Mouse (Mus musculus): Measurements from ENCODE around the gene Cnot10. TPM values are rescaled to one million over a fixed set of nuclear protein-coding genes. Genes with fewer than 3 reads are reported as not detected.

Cnot10 gene
- polyA plus RNA-seq, 1 experiment from 2014 or later: 22.5 TPM

- H3K36me3 ChIP-seq (ENCODE audit: control insufficient read depth, insufficient read depth): no peaks in the 10 kb centered on the region
- no peak for ATAC-seq
- no peaks in the 10 kb centered on the region for H3K27me3 ChIP-seq (replicated peaks; ENCODE audit: control insufficient read depth, insufficient read depth, low read length)
- no peak overlapping the region for H3K4me3 ChIP-seq (ENCODE audit: low read depth, low read length)
- no peak overlapping the region for H3K27ac ChIP-seq (ENCODE audit: low read depth, low read length)
- no peak overlapping the region for H3K4me2 ChIP-seq (replicated peaks; ENCODE audit: low read depth)
- 0 out of 2 replicates have a peak, but pooled peaks cover 5% of the 10 kb centered on the region for H3K4me1 ChIP-seq (replicated peaks; ENCODE audit: control insufficient read depth, insufficient read depth, low read length)
- H3K9me3 ChIP-seq (ENCODE audit: control insufficient read depth): no peaks in the 10 kb centered on the region
- no peak for TF ChIP-seq CTCF (IDR thresholded peaks at IDR 0.05; ENCODE audit: low read depth)
- 70% methylated on average over 1 of the region's 1 CpGs for WGBS
- H3K9ac ChIP-seq (ENCODE audit: low read depth, low read length): no peak overlapping the region
These were observed 32.0 kb upstream of the Cnot10 start for GRCm38 (mm10) chr9:114671946-114672345.

DNA sequence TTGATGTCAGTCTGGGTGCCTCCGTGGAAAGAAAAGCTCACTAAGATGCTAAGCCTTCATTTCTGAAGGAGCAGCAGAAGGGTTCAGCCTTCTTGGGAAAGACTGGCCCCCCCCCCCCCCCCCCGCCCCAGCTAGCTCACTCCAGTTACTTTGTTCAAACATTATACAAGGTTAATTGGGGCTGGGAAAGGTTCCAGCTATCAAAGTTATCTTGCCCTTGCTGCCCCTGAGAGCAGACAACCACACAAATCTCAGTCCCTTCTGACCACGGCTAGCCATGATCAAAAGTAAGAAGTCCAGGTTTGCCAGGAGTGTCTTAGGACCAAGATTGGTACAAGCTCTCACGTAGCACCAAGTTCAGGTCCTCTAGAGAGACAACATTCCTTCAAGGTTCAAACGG is 29.0 kb upstream of the Cnot10 start:
- H3K27ac ChIP-seq (ENCODE audit: low read depth, low read length): no peak overlapping the region
- ATAC-seq: no peak
- H3K36me3 ChIP-seq (ENCODE audit: control insufficient read depth, insufficient read depth): no peaks in the 10 kb centered on the region
- no peaks in the 10 kb centered on the region for H3K9me3 ChIP-seq (ENCODE audit: control insufficient read depth)
- no peak overlapping the region for H3K4me3 ChIP-seq (ENCODE audit: low read depth, low read length)
- 0 out of 2 replicates have a peak, but pooled peaks cover 5% of the 10 kb centered on the region for H3K4me1 ChIP-seq (replicated peaks; ENCODE audit: control insufficient read depth, insufficient read depth, low read length)
- no peak overlapping the region for H3K9ac ChIP-seq (ENCODE audit: low read depth, low read length)
- no peak overlapping the region for H3K4me2 ChIP-seq (replicated peaks; ENCODE audit: low read depth)
- 45% methylated on average over 4 of the region's 5 CpGs for WGBS
- H3K27me3 ChIP-seq (replicated peaks; ENCODE audit: control insufficient read depth, insufficient read depth, low read length): no peaks in the 10 kb centered on the region
- no peak for TF ChIP-seq CTCF (IDR thresholded peaks at IDR 0.05; ENCODE audit: low read depth)

DNA sequence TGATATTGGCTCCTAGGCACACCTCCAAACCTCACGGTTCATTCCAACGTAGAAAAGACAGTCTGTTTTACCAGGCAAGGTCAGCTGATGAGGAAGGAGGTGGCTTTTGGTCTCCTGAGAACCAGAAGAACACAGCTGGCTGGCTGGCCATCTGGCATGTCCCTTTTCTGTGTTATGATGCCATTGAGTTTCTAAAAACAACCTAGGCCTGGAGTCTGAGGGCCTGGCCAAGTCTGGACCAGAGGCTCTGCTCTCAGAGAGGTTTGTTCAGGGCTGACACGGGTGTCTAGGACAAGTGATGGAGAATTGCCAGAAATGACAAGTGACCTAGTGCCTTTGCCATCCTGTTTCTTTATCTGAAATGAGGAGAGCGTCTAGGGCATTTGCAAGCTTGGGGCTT is 28.1 kb upstream of the Cnot10 start:
- 77% methylated on average over 4 of the region's 4 CpGs for WGBS
- Histone ChIP-seq H3K4me2 (replicated peaks; ENCODE audit: low read depth) (no peak overlapping the region), H3K4me1 (replicated peaks; ENCODE audit: control insufficient read depth, insufficient read depth, low read length) (0 out of 2 replicates have a peak, but pooled peaks cover 1% of the 10 kb centered on the region), H3K36me3 (ENCODE audit: control insufficient read depth, insufficient read depth) (no peaks in the 10 kb centered on the region), H3K9ac (ENCODE audit: low read depth, low read length) (no peak overlapping the region), H3K4me3 (ENCODE audit: low read depth, low read length) (no peak overlapping the region), H3K9me3 (ENCODE audit: control insufficient read depth) (no peaks in the 10 kb centered on the region), H3K27me3 (replicated peaks; ENCODE audit: control insufficient read depth, insufficient read depth, low read length) (no peaks in the 10 kb centered on the region), H3K27ac (ENCODE audit: low read depth, low read length) (no peak overlapping the region)
- TF ChIP-seq CTCF (IDR thresholded peaks at IDR 0.05; ENCODE audit: low read depth): no peak
- ATAC-seq: no peak

- H3K27me3 ChIP-seq (replicated peaks; ENCODE audit: control insufficient read depth, insufficient read depth, low read length): no peaks in the 10 kb centered on the region
- H3K4me2 ChIP-seq (replicated peaks; ENCODE audit: low read depth): no peak overlapping the region
- WGBS: 88% methylated on average over 10 of the region's 10 CpGs
- TF ChIP-seq CTCF (IDR thresholded peaks at IDR 0.05; ENCODE audit: low read depth): no peak
- H3K9ac ChIP-seq (ENCODE audit: low read depth, low read length): no peak overlapping the region
- H3K27ac ChIP-seq (ENCODE audit: low read depth, low read length): no peak overlapping the region
- H3K9me3 ChIP-seq (ENCODE audit: control insufficient read depth): no peaks in the 10 kb centered on the region
- H3K4me1 ChIP-seq (replicated peaks; ENCODE audit: control insufficient read depth, insufficient read depth, low read length): 0 out of 2 replicates have a peak, but pooled peaks cover 2% of the 10 kb centered on the region
- no peak for ATAC-seq
- H3K4me3 ChIP-seq (ENCODE audit: low read depth, low read length): no peak overlapping the region
- no peaks in the 10 kb centered on the region for H3K36me3 ChIP-seq (ENCODE audit: control insufficient read depth, insufficient read depth)
These were observed 26.9 kb upstream of the Cnot10 start for GRCm38 (mm10) chr9:114666858-114667257.

- TF ChIP-seq CTCF (IDR thresholded peaks at IDR 0.05; ENCODE audit: low read depth): no peak
- no peak for ATAC-seq
- Histone ChIP-seq H3K36me3 (ENCODE audit: control insufficient read depth, insufficient read depth) (no peaks in the 10 kb centered on the region), H3K4me1 (replicated peaks; ENCODE audit: control insufficient read depth, insufficient read depth, low read length) (0 out of 2 replicates have a peak, but pooled peaks cover 2% of the 10 kb centered on the region), H3K4me2 (replicated peaks; ENCODE audit: low read depth) (no peak overlapping the region), H3K9me3 (ENCODE audit: control insufficient read depth) (no peaks in the 10 kb centered on the region), H3K9ac (ENCODE audit: low read depth, low read length) (no peak overlapping the region), H3K4me3 (ENCODE audit: low read depth, low read length) (no peak overlapping the region), H3K27ac (ENCODE audit: low read depth, low read length) (no peak overlapping the region), H3K27me3 (replicated peaks; ENCODE audit: control insufficient read depth, insufficient read depth, low read length) (no peaks in the 10 kb centered on the region)
- 88% methylated on average over 11 of the region's 11 CpGs for WGBS
These were observed 23.8 kb upstream of the Cnot10 start for GRCm38 (mm10) chr9:114663782-114664181.

- H3K9ac ChIP-seq (ENCODE audit: low read depth, low read length): no peak overlapping the region
- H3K36me3 ChIP-seq (ENCODE audit: control insufficient read depth, insufficient read depth): no peaks in the 10 kb centered on the region
- no peak for TF ChIP-seq CTCF (IDR thresholded peaks at IDR 0.05; ENCODE audit: low read depth)
- 0 out of 2 replicates have a peak, but pooled peaks cover 2% of the 10 kb centered on the region for H3K4me1 ChIP-seq (replicated peaks; ENCODE audit: control insufficient read depth, insufficient read depth, low read length)
- no peak overlapping the region for H3K4me2 ChIP-seq (replicated peaks; ENCODE audit: low read depth)
- no peaks in the 10 kb centered on the region for H3K9me3 ChIP-seq (ENCODE audit: control insufficient read depth)
- H3K4me3 ChIP-seq (ENCODE audit: low read depth, low read length): no peak overlapping the region
- no peak for ATAC-seq
- H3K27ac ChIP-seq (ENCODE audit: low read depth, low read length): no peak overlapping the region
- 21% methylated on average over 7 of the region's 7 CpGs for WGBS
- no peaks in the 10 kb centered on the region for H3K27me3 ChIP-seq (replicated peaks; ENCODE audit: control insufficient read depth, insufficient read depth, low read length)
These were observed 22.0 kb upstream of the Cnot10 start for GRCm38 (mm10) chr9:114661991-114662390.

DNA sequence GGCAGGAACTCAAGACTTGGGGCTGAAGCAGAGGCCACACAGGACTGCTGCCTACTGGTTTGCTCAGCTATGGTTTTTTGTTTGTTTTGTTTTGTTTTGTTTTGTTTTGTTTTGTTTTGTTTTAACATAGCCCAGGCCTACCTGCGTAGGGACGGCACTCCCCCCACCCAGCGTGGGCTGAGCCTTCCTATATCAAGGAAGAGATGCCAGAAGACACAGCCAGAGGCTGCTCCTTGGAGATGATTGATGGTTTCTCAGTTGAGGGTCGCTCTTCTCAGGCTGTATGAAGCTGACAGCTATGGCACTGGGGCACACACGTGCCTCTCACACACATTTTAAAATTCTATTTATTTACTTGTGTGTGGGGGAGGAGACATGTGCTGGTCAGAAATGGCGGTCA is 21.0 kb upstream of the Cnot10 start:
- Histone ChIP-seq H3K4me1 (replicated peaks; ENCODE audit: control insufficient read depth, insufficient read depth, low read length) (0 out of 2 replicates have a peak, but pooled peaks cover 2% of the 10 kb centered on the region), H3K4me2 (replicated peaks; ENCODE audit: low read depth) (no peak overlapping the region), H3K36me3 (ENCODE audit: control insufficient read depth, insufficient read depth) (no peaks in the 10 kb centered on the region), H3K9me3 (ENCODE audit: control insufficient read depth) (no peaks in the 10 kb centered on the region), H3K27me3 (replicated peaks; ENCODE audit: control insufficient read depth, insufficient read depth, low read length) (no peaks in the 10 kb centered on the region), H3K4me3 (ENCODE audit: low read depth, low read length) (no peak overlapping the region), H3K27ac (ENCODE audit: low read depth, low read length) (no peak overlapping the region), H3K9ac (ENCODE audit: low read depth, low read length) (no peak overlapping the region)
- TF ChIP-seq CTCF (IDR thresholded peaks at IDR 0.05; ENCODE audit: low read depth): no peak
- no peak for ATAC-seq
- WGBS: 70% methylated on average over 6 of the region's 6 CpGs

All from intestine, postnatal 0 days (tissue).